Mouse (Mus musculus): ENCODE measurements around the gene Dnaic1. TPM values are rescaled to one million over a fixed set of nuclear protein-coding genes. Genes with fewer than 3 reads are reported as not detected.

Dnaic1 gene
- polyA plus RNA-seq, 1 experiment from 2014 or later: 4.8 TPM

- Histone ChIP-seq H3K4me3 (ENCODE audit: low read depth, low read length) (peak within 1 kb of the TSS; percentile 47), H3K9ac (replicated peaks; ENCODE audit: low read depth, low read length) (peak within 1 kb of the TSS; percentile 80), H3K27ac (ENCODE audit: low read length) (no peak within 1 kb of the TSS), H3K4me2 (replicated peaks; ENCODE audit: low read depth, low read length) (peak within 1 kb of the TSS; percentile 82), H3K9me3 (ENCODE audit: control insufficient read depth, low read depth, low read length) (no peaks in the 10 kb centered on the region), H3K36me3 (ENCODE audit: control insufficient read depth, insufficient read depth, low read length) (no peaks in the 10 kb centered on the region), H3K4me1 (ENCODE audit: control insufficient read depth, insufficient read depth, low read length) (peaks cover 20% of the 10 kb centered on the region; the same call in 1 of the 2 replicates), H3K27me3 (ENCODE audit: control insufficient read depth, insufficient read depth, low read length) (no peaks in the 10 kb centered on the region)
- under 1% methylated on average over 49 of the region's 74 CpGs for WGBS
- peak; percentile 91 for ATAC-seq (ENCODE audit: insufficient number of reproducible peaks, insufficient read depth, low FRiP score, low read depth)
Measured at GRCm38 (mm10) chr4:41639913-41640507, 70.4 kb downstream of the Dnaic1 start, which contains the start of gene Enho. Gene Enho, minus strand, starts transcription at chr4:41640324.

GRCm38 (mm10) chr4:41641199-41641822 lies 71.7 kb downstream of the Dnaic1 start:
- Histone ChIP-seq H3K9ac (replicated peaks; ENCODE audit: low read depth, low read length) (no peak overlapping the region), H3K27ac (ENCODE audit: low read length) (no peak overlapping the region), H3K9me3 (ENCODE audit: control insufficient read depth, low read depth, low read length) (no peaks in the 10 kb centered on the region), H3K27me3 (ENCODE audit: control insufficient read depth, insufficient read depth, low read length) (no peaks in the 10 kb centered on the region), H3K36me3 (ENCODE audit: control insufficient read depth, insufficient read depth, low read length) (no peaks in the 10 kb centered on the region), H3K4me1 (ENCODE audit: control insufficient read depth, insufficient read depth, low read length) (peaks cover 16% of the 10 kb centered on the region; the same call in 1 of the 2 replicates), H3K4me3 (ENCODE audit: low read depth, low read length) (no peak overlapping the region), H3K4me2 (replicated peaks; ENCODE audit: low read depth, low read length) (no peak overlapping the region)
- ATAC-seq (ENCODE audit: insufficient number of reproducible peaks, insufficient read depth, low FRiP score, low read depth): no peak
- whole genome bisulfite sequencing: 85% methylated on average over 6 of the region's 6 CpGs

GRCm38 (mm10) chr4:41645488-41645887 lies 75.9 kb downstream of the Dnaic1 start:
- Histone ChIP-seq H3K4me2 (replicated peaks; ENCODE audit: low read depth, low read length) (no peak overlapping the region), H3K27me3 (ENCODE audit: control insufficient read depth, insufficient read depth, low read length) (no peaks in the 10 kb centered on the region), H3K9me3 (ENCODE audit: control insufficient read depth, low read depth, low read length) (no peaks in the 10 kb centered on the region), H3K4me3 (ENCODE audit: low read depth, low read length) (no peak overlapping the region), H3K36me3 (ENCODE audit: control insufficient read depth, insufficient read depth, low read length) (no peaks in the 10 kb centered on the region), H3K9ac (replicated peaks; ENCODE audit: low read depth, low read length) (no peak overlapping the region), H3K4me1 (ENCODE audit: control insufficient read depth, insufficient read depth, low read length) (0 out of 2 replicates have a peak, but pooled peaks cover 3% of the 10 kb centered on the region), H3K27ac (ENCODE audit: low read length) (no peak overlapping the region)
- WGBS: 28% methylated on average over 5 of the region's 5 CpGs
- no peak for ATAC-seq (ENCODE audit: insufficient number of reproducible peaks, insufficient read depth, low FRiP score, low read depth)

- Histone ChIP-seq H3K9me3 (ENCODE audit: control insufficient read depth, low read depth, low read length) (no peaks in the 10 kb centered on the region), H3K9ac (replicated peaks; ENCODE audit: low read depth, low read length) (no peak overlapping the region), H3K4me2 (replicated peaks; ENCODE audit: low read depth, low read length) (no peak overlapping the region), H3K36me3 (ENCODE audit: control insufficient read depth, insufficient read depth, low read length) (no peaks in the 10 kb centered on the region), H3K27ac (ENCODE audit: low read length) (no peak overlapping the region), H3K27me3 (ENCODE audit: control insufficient read depth, insufficient read depth, low read length) (no peaks in the 10 kb centered on the region), H3K4me3 (ENCODE audit: low read depth, low read length) (no peak overlapping the region), H3K4me1 (ENCODE audit: control insufficient read depth, insufficient read depth, low read length) (no peaks in the 10 kb centered on the region)
- WGBS: 58% methylated on average over 4 of the region's 4 CpGs
- ATAC-seq (ENCODE audit: insufficient number of reproducible peaks, insufficient read depth, low FRiP score, low read depth): no peak
Measured at GRCm38 (mm10) chr4:41648157-41648556, 78.6 kb downstream of the Dnaic1 start.

- H3K4me3 ChIP-seq (ENCODE audit: low read depth, low read length): no peak overlapping the region
- WGBS: 67% methylated on average over 7 of the region's 7 CpGs
- no peaks in the 10 kb centered on the region for H3K9me3 ChIP-seq (ENCODE audit: control insufficient read depth, low read depth, low read length)
- no peaks in the 10 kb centered on the region for H3K27me3 ChIP-seq (ENCODE audit: control insufficient read depth, insufficient read depth, low read length)
- no peaks in the 10 kb centered on the region for H3K36me3 ChIP-seq (ENCODE audit: control insufficient read depth, insufficient read depth, low read length)
- no peak overlapping the region for H3K4me2 ChIP-seq (replicated peaks; ENCODE audit: low read depth, low read length)
- no peak for ATAC-seq (ENCODE audit: insufficient number of reproducible peaks, insufficient read depth, low FRiP score, low read depth)
- H3K9ac ChIP-seq (replicated peaks; ENCODE audit: low read depth, low read length): no peak overlapping the region
- no peaks in the 10 kb centered on the region for H3K4me1 ChIP-seq (ENCODE audit: control insufficient read depth, insufficient read depth, low read length)
- H3K27ac ChIP-seq (ENCODE audit: low read length): no peak overlapping the region
Measured at GRCm38 (mm10) chr4:41648627-41649026, 79.1 kb downstream of the Dnaic1 start.

GRCm38 (mm10) chr4:41653296-41653695 lies 83.7 kb downstream of the Dnaic1 start:
- Histone ChIP-seq H3K9me3 (ENCODE audit: control insufficient read depth, low read depth, low read length) (no peaks in the 10 kb centered on the region), H3K4me2 (replicated peaks; ENCODE audit: low read depth, low read length) (no peak overlapping the region), H3K4me1 (ENCODE audit: control insufficient read depth, insufficient read depth, low read length) (peaks cover 3% of the 10 kb centered on the region; the same call in 1 of the 2 replicates), H3K36me3 (ENCODE audit: control insufficient read depth, insufficient read depth, low read length) (no peaks in the 10 kb centered on the region), H3K4me3 (ENCODE audit: low read depth, low read length) (no peak overlapping the region), H3K27ac (ENCODE audit: low read length) (no peak overlapping the region), H3K9ac (replicated peaks; ENCODE audit: low read depth, low read length) (no peak overlapping the region), H3K27me3 (ENCODE audit: control insufficient read depth, insufficient read depth, low read length) (no peaks in the 10 kb centered on the region)
- WGBS: 47% methylated on average over 6 of the region's 6 CpGs
- peak; percentile 34; the same call in 1 of the 2 replicates for ATAC-seq (ENCODE audit: insufficient number of reproducible peaks, insufficient read depth, low FRiP score, low read depth)

- no peak for ATAC-seq (ENCODE audit: insufficient number of reproducible peaks, insufficient read depth, low FRiP score, low read depth)
- no peak overlapping the region for H3K27ac ChIP-seq (ENCODE audit: low read length)
- H3K36me3 ChIP-seq (ENCODE audit: control insufficient read depth, insufficient read depth, low read length): no peaks in the 10 kb centered on the region
- no peak overlapping the region for H3K4me2 ChIP-seq (replicated peaks; ENCODE audit: low read depth, low read length)
- no peaks in the 10 kb centered on the region for H3K27me3 ChIP-seq (ENCODE audit: control insufficient read depth, insufficient read depth, low read length)
- no peak overlapping the region for H3K4me3 ChIP-seq (ENCODE audit: low read depth, low read length)
- H3K9me3 ChIP-seq (ENCODE audit: control insufficient read depth, low read depth, low read length): no peaks in the 10 kb centered on the region
- H3K4me1 ChIP-seq (ENCODE audit: control insufficient read depth, insufficient read depth, low read length): peaks cover 3% of the 10 kb centered on the region; the same call in 1 of the 2 replicates
- 58% methylated on average over 6 of the region's 6 CpGs for WGBS
- no peak overlapping the region for H3K9ac ChIP-seq (replicated peaks; ENCODE audit: low read depth, low read length)
Measured at GRCm38 (mm10) chr4:41653730-41654129, 84.2 kb downstream of the Dnaic1 start.

GRCm38 (mm10) chr4:41654217-41654616 lies 84.6 kb downstream of the Dnaic1 start:
- WGBS: 19% methylated on average over 7 of the region's 7 CpGs
- H3K4me1 ChIP-seq (ENCODE audit: control insufficient read depth, insufficient read depth, low read length): peaks cover 3% of the 10 kb centered on the region; the same call in 1 of the 2 replicates
- H3K9ac ChIP-seq (replicated peaks; ENCODE audit: low read depth, low read length): no peak overlapping the region
- H3K27me3 ChIP-seq (ENCODE audit: control insufficient read depth, insufficient read depth, low read length): no peaks in the 10 kb centered on the region
- H3K36me3 ChIP-seq (ENCODE audit: control insufficient read depth, insufficient read depth, low read length): no peaks in the 10 kb centered on the region
- no peak overlapping the region for H3K4me3 ChIP-seq (ENCODE audit: low read depth, low read length)
- H3K9me3 ChIP-seq (ENCODE audit: control insufficient read depth, low read depth, low read length): no peaks in the 10 kb centered on the region
- no peak overlapping the region for H3K27ac ChIP-seq (ENCODE audit: low read length)
- no peak overlapping the region for H3K4me2 ChIP-seq (replicated peaks; ENCODE audit: low read depth, low read length)
- ATAC-seq (ENCODE audit: insufficient number of reproducible peaks, insufficient read depth, low FRiP score, low read depth): no peak

All from stomach, embryonic 14.5 days (tissue).